Mouse (Mus musculus) myocyte (in vitro differentiated cells): ENCODE results near the gene Ctsd. TPM values are rescaled to one million over a fixed set of nuclear protein-coding genes. Genes with fewer than 3 reads are reported as not detected.

Source experiments
- H3K27me3 ChIP-seq: one replicate; pipeline ENCODE4 v1.6.1; 2011; ENCODE audit not compliant: control insufficient read depth, insufficient read depth, insufficient read length
- H3K36me3 ChIP-seq: one replicate; pipeline ENCODE4 v1.6.1; 2011; ENCODE audit not compliant: control insufficient read depth, insufficient read depth
- H3K4me2 ChIP-seq: one replicate; pipeline ENCODE4 v1.6.1; 2011; ENCODE audit warnings: low read depth, control low read depth
- H3K4me3 ChIP-seq: one replicate; pipeline ENCODE4 v1.5.1; 2011; ENCODE audit warnings: mild to moderate bottlenecking, control low read depth, moderate library complexity
- H3K79me2 ChIP-seq: one replicate; pipeline ENCODE4 v1.6.1; 2011; ENCODE audit not compliant: control insufficient read depth, insufficient read depth
- H3ac ChIP-seq: one replicate; pipeline ENCODE4 v1.6.1; 2011; ENCODE audit not compliant: control insufficient read depth, insufficient read length
- CEBPB ChIP-seq: IDR thresholded peaks from 2 replicates; pipeline ENCODE4 v1.6.1; 2011; ENCODE audit warnings: mild to moderate bottlenecking, moderate library complexity; ENCODE audit not compliant: poor library complexity, insufficient read depth, severe bottlenecking
- E2F4 ChIP-seq: IDR thresholded peaks from one replicate; pipeline ENCODE4 v1.6.1; 2011; ENCODE audit warnings: mild to moderate bottlenecking, control low read depth, moderate library complexity; ENCODE audit not compliant: insufficient read depth
- MAX ChIP-seq: IDR thresholded peaks from one replicate; pipeline ENCODE4 v1.6.1; 2011; ENCODE audit warnings: low read depth, mild to moderate bottlenecking, control low read depth
- MYOD1 ChIP-seq, 3 experiments: IDR thresholded peaks; one replicate each; pipeline ENCODE4 v1.6.1; 2011; ENCODE audit warnings: control low read depth in 2 of 3, low read depth in 2 of 3, mild to moderate bottlenecking in 2 of 3, moderate library complexity in 1 of 3; ENCODE audit not compliant: insufficient read length in 2 of 3, control insufficient read depth in 1 of 3
- MYOG ChIP-seq, 3 experiments: IDR thresholded peaks; one replicate each; pipeline ENCODE4 v1.6.1; 2011; ENCODE audit warnings: control low read depth in 2 of 3, low read depth in 2 of 3, mild to moderate bottlenecking in 2 of 3; ENCODE audit not compliant: insufficient read length in 2 of 3, control insufficient read depth in 1 of 3, insufficient read depth in 1 of 3
- POLR2A ChIP-seq: IDR thresholded peaks from one replicate; pipeline ENCODE4 v1.6.1; 2011; ENCODE audit warnings: low read depth, mild to moderate bottlenecking, control low read depth, moderate library complexity; ENCODE audit not compliant: insufficient read length
- POLR2AphosphoS2 ChIP-seq: IDR thresholded peaks from one replicate; pipeline ENCODE4 v1.6.1; 2011; ENCODE audit warnings: low read depth, control low read depth; ENCODE audit not compliant: insufficient read length
- REST ChIP-seq: IDR thresholded peaks from one replicate; pipeline ENCODE4 v1.6.1; 2011; ENCODE audit warnings: mild to moderate bottlenecking, control low read depth, moderate library complexity; ENCODE audit not compliant: insufficient read depth, insufficient read length
- SRF ChIP-seq: IDR thresholded peaks from one replicate; pipeline ENCODE4 v1.6.1; 2011; ENCODE audit warnings: low read depth; ENCODE audit not compliant: control insufficient read depth, insufficient read length
- TCF12 ChIP-seq: IDR thresholded peaks from one replicate; pipeline ENCODE4 v1.6.1; 2011; ENCODE audit warnings: mild to moderate bottlenecking, control low read depth; ENCODE audit not compliant: poor library complexity, insufficient read depth, severe bottlenecking
- TCF3 ChIP-seq: IDR thresholded peaks from one replicate; pipeline ENCODE4 v1.6.1; 2011; ENCODE audit warnings: low read depth, control low read depth; ENCODE audit not compliant: insufficient read length
- USF1 ChIP-seq: IDR thresholded peaks from one replicate; pipeline ENCODE4 v1.6.1; 2011; ENCODE audit warnings: low read depth, mild to moderate bottlenecking, control low read depth, moderate library complexity
- polyA plus RNA-seq: library from polyadenylated mRNA; unstranded; fragments of >200 nt; fragmentation: generic; extraction: Trizol; gene quantifications from one replicate; pipeline ENCODE4 v1.2.1, GENCODE M21; 2012; ENCODE audit warnings: missing spikeins

The Ctsd gene
- polyA plus RNA-seq, 1 experiment: 887 TPM

- Histone ChIP-seq H3K36me3 (no peaks in the 10 kb centered on the region), H3K27me3 (no peaks in the 10 kb centered on the region), H3K4me3 (no peak overlapping the region), H3K79me2 (no peaks in the 10 kb centered on the region), H3K4me2 (no peak overlapping the region), H3ac (no peak overlapping the region)
- TF ChIP-seq SRF: no peak
- TF ChIP-seq TCF12: no peak
- TF ChIP-seq MYOG (IDR thresholded peaks at IDR 0.05; ENCODE audit: control insufficient read depth in 1 of 3, insufficient read depth in 1 of 3, insufficient read length in 2 of 3, low read depth in 2 of 3): no peak
- no peak for TF ChIP-seq POLR2A
- no peak for TF ChIP-seq CEBPB
- no peak for TF ChIP-seq MYOD1 (IDR thresholded peaks at IDR 0.05; ENCODE audit: control insufficient read depth in 1 of 3, insufficient read length in 2 of 3, low read depth in 2 of 3)
- no peak for TF ChIP-seq MAX
- TF ChIP-seq E2F4: no peak
- no peak for TF ChIP-seq REST
- no peak for TF ChIP-seq TCF3
- TF ChIP-seq USF1: no peak
- TF ChIP-seq POLR2AphosphoS2: no peak
These were observed 15.8 kb upstream of the Ctsd start for GRCm38 (mm10) chr7:142403591-142403990.

- Histone ChIP-seq H3K36me3 (no peaks in the 10 kb centered on the region), H3K27me3 (no peaks in the 10 kb centered on the region), H3K79me2 (no peaks in the 10 kb centered on the region), H3K4me2 (no peak overlapping the region), H3K4me3 (no peak overlapping the region), H3ac (no peak overlapping the region)
- no peak for TF ChIP-seq POLR2AphosphoS2
These were observed 12.9 kb upstream of the Ctsd start for GRCm38 (mm10) chr7:142400750-142401142.

- no peak overlapping the region for H3ac ChIP-seq
- H3K4me3 ChIP-seq: no peak overlapping the region
- no peak overlapping the region for H3K4me2 ChIP-seq
- TF ChIP-seq POLR2A (no peak), MYOG (IDR thresholded peaks at IDR 0.05; ENCODE audit: control insufficient read depth in 1 of 3, insufficient read depth in 1 of 3, insufficient read length in 2 of 3, low read depth in 2 of 3) (no peak), REST (no peak), MAX (no peak), SRF (no peak), CEBPB (no peak), MYOD1 (IDR thresholded peaks at IDR 0.05; ENCODE audit: control insufficient read depth in 1 of 3, insufficient read length in 2 of 3, low read depth in 2 of 3) (no peak), TCF3 (no peak), E2F4 (no peak), USF1 (no peak), TCF12 (no peak), POLR2AphosphoS2 (no peak)
- H3K36me3 ChIP-seq: no peaks in the 10 kb centered on the region
- H3K27me3 ChIP-seq: no peaks in the 10 kb centered on the region
- H3K79me2 ChIP-seq: no peaks in the 10 kb centered on the region
These were observed 12.4 kb upstream of the Ctsd start for GRCm38 (mm10) chr7:142400112-142400749.

- H3K27me3 ChIP-seq: no peaks in the 10 kb centered on the region
- no peaks in the 10 kb centered on the region for H3K36me3 ChIP-seq
- no peaks in the 10 kb centered on the region for H3K79me2 ChIP-seq
- no peak overlapping the region for H3ac ChIP-seq
- no peak overlapping the region for H3K4me2 ChIP-seq
- no peak for TF ChIP-seq CEBPB
- no peak for TF ChIP-seq POLR2A
- TF ChIP-seq E2F4: no peak
- no peak for TF ChIP-seq TCF3
- no peak overlapping the region for H3K4me3 ChIP-seq
These were observed 11.4 kb upstream of the Ctsd start for GRCm38 (mm10) chr7:142399250-142399649.

GRCm38 (mm10) chr7:142398052-142398451 is 10.2 kb upstream of the Ctsd start:
- H3ac ChIP-seq: no peak overlapping the region
- no peak overlapping the region for H3K4me2 ChIP-seq
- no peak for TF ChIP-seq SRF
- no peak for TF ChIP-seq MAX
- TF ChIP-seq REST: no peak
- TF ChIP-seq CEBPB: no peak
- no peak for TF ChIP-seq USF1
- TF ChIP-seq POLR2A: no peak
- no peak for TF ChIP-seq MYOD1 (IDR thresholded peaks at IDR 0.05; ENCODE audit: control insufficient read depth in 1 of 3, insufficient read length in 2 of 3, low read depth in 2 of 3)
- TF ChIP-seq TCF12: no peak
- TF ChIP-seq E2F4: no peak
- H3K79me2 ChIP-seq: no peaks in the 10 kb centered on the region
- no peak overlapping the region for H3K4me3 ChIP-seq
- H3K27me3 ChIP-seq: no peaks in the 10 kb centered on the region
- H3K36me3 ChIP-seq: no peaks in the 10 kb centered on the region
